Mouse (Mus musculus) layer of hippocampus, adult 2 months (tissue): ENCODE measurements around the gene Tnpo1. TPM values are rescaled to one million over a fixed set of nuclear protein-coding genes. Genes with fewer than 3 reads are reported as not detected.

Experiments used
- DNase-seq, 2 experiments: peaks; one replicate each; pipeline ENCODE4 v3.0.0; 2022; ENCODE audit warnings: low spot score in 2 of 2
- H3K27ac ChIP-seq: fragments of 200-600 bp; 2 replicates; pipeline ENCODE4 v1.8.1; 2022
- H3K4me3 ChIP-seq: fragments of 200-600 bp; 2 replicates; pipeline ENCODE4 v1.8.1; 2022; ENCODE audit warnings: mild to moderate bottlenecking
- CTCF ChIP-seq: fragments of 200-600 bp; conservative IDR thresholded peaks from 2 replicates; pipeline ENCODE4 v1.8.1; 2022; ENCODE audit warnings: antibody characterized with exemption, mild to moderate bottlenecking, moderate library complexity
- long read RNA-seq, 2 experiments: library from polyadenylated mRNA; stranded (forward); transcript quantifications; one replicate each; pipeline ENCODE4 v2.0.0; 2021; ENCODE audit warnings: borderline mapping rate in 2 of 2
- total RNA-seq, 2 experiments: library from RNA; stranded (reverse); gene quantifications; 2 replicates each; pipeline ENCODE4 v1.2.3; 2021

Tnpo1 gene
- total RNA-seq = 10 to 100 TPM; 61.7 to 68.5 TPM
- long read RNA-seq, experiment 1, partial matches to known transcripts = 1 of 7 reads
- long read RNA-seq, experiment 1, other reads (novel, unspliced or antisense) = 6 of 7 reads
- long read RNA-seq, experiment 2, partial matches to known transcripts = 12 of 16 reads
- long read RNA-seq, experiment 2, other reads (novel, unspliced or antisense) = 4 of 16 reads

GRCm38 (mm10) chr13:98926213-98926957 is at the start of gene Tnpo1:
Gene Tnpo1, minus strand, starts transcription at chr13:98926384.
- peak within 1 kb of the TSS; percentile 72 for H3K4me3 ChIP-seq
- peak within 1 kb of the TSS; percentile 99 for H3K27ac ChIP-seq
- DNase-seq = peak; percentile 91 to 94
- TF ChIP-seq CTCF = no peak

DNA sequence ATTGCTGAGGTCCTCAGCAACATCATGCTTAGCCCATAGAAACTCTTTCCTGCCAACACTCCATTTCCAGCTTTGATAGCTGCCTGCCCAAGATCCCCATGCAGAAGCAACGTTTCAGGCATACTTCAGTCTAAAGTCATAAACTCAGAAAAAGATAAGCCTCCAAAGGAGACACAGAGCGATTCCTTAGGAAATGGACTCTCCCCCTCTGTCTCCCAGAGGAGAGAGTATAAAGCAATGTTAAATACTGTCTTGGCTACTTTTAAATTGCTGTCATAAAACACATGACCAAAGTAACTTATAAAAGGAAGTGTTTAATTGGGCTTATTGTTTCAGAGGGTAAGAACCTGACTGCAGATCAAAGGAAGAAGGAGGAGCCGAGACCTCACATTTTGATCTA is 45.9 kb upstream of the Tnpo1 start:
- Histone ChIP-seq H3K4me3 (no peak overlapping the region), H3K27ac (no peak overlapping the region)
- TF ChIP-seq CTCF = no peak
- DNase-seq = no peak

- TF ChIP-seq CTCF = no peak
- Histone ChIP-seq H3K4me3 (no peak overlapping the region), H3K27ac (no peak overlapping the region)
- DNase-seq = no peak
Observed at GRCm38 (mm10) chr13:98971641-98972040, 45.5 kb upstream of the Tnpo1 start.

DNA sequence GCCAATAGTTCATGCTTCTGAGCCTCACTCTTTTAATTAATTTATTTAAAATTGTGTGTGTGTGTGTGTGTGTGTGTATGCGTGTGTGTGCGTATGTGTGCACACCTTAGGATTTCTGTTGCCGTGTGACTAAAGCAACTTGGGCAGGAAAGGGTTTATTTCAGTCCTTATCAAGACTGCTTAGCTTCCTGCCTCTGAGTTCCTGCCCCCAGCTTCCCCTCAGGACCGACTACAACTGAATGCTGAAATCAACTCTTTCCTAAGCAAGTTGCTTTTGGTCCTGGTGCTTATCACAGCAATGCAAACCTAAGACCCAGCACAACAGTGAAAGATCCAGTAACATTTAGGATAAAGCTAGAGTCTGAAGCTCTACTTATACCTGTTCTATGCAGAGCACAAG is 42.3 kb upstream of the Tnpo1 start:
- no peak for DNase-seq
- no peak for TF ChIP-seq CTCF
- Histone ChIP-seq H3K4me3 (no peak overlapping the region), H3K27ac (no peak overlapping the region)

DNA sequence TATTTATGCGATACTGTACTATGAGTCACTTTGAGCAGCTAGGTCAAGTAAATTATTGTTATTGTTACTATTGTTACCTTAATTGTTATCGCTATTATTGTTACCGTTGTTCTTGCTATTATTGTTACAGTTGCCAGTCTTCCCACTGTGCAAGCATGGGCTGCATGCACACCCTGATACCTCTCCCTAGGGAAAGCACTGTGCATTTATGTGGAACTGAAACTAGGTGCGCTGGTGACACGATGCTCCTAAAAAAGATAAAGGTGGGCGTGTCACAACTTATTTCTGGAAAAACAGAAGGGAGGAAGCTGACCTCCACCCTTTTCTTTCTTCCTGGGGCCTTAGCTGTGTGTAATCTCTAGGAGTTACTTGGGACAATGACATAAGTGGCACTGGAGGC is 41.8 kb upstream of the Tnpo1 start:
- DNase-seq = no peak
- Histone ChIP-seq H3K4me3 (no peak overlapping the region), H3K27ac (no peak overlapping the region)
- TF ChIP-seq CTCF = no peak

GRCm38 (mm10) chr13:98966583-98966982 is 40.4 kb upstream of the Tnpo1 start:
- Histone ChIP-seq H3K27ac (no peak overlapping the region), H3K4me3 (no peak overlapping the region)
- TF ChIP-seq CTCF = no peak
- DNase-seq = no peak

DNA sequence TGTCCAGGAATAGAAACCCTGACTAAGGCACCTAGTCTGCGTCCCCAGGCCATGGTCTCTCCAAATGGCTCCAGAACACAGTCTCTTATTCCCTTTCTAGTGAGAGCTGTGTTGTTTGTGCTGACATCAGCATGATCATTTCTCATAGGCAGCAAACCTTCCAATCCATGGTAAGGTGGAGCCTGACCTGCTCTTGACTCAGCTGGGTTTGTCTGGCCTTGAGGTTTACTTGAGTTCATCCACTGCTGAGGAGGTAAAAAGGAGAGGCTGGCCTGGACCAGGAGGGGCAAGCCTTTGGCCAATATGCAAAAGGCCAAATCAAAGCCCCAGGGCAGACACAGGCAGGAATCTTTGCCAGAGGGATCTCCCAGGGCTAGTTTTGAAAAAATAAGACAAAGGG is 37.4 kb upstream of the Tnpo1 start:
- no peak overlapping the region for H3K27ac ChIP-seq
- DNase-seq = no peak
- no peak overlapping the region for H3K4me3 ChIP-seq
- TF ChIP-seq CTCF = no peak

- DNase-seq = no peak
- no peak for TF ChIP-seq CTCF
- H3K4me3 ChIP-seq = no peak overlapping the region
- H3K27ac ChIP-seq = no peak overlapping the region
Observed at GRCm38 (mm10) chr13:98958177-98958576, 32.0 kb upstream of the Tnpo1 start.

GRCm38 (mm10) chr13:98956209-98956608 is 30.0 kb upstream of the Tnpo1 start:
- no peak for TF ChIP-seq CTCF
- H3K4me3 ChIP-seq = no peak overlapping the region
- DNase-seq = no peak
- no peak overlapping the region for H3K27ac ChIP-seq

GRCm38 (mm10) chr13:98955676-98956075 is 29.5 kb upstream of the Tnpo1 start:
- no peak overlapping the region for H3K27ac ChIP-seq
- no peak for DNase-seq
- no peak for TF ChIP-seq CTCF
- no peak overlapping the region for H3K4me3 ChIP-seq

- no peak overlapping the region for H3K4me3 ChIP-seq
- no peak overlapping the region for H3K27ac ChIP-seq
- no peak for TF ChIP-seq CTCF
- no peak for DNase-seq
Observed at GRCm38 (mm10) chr13:98955226-98955625, 29.0 kb upstream of the Tnpo1 start.

DNA sequence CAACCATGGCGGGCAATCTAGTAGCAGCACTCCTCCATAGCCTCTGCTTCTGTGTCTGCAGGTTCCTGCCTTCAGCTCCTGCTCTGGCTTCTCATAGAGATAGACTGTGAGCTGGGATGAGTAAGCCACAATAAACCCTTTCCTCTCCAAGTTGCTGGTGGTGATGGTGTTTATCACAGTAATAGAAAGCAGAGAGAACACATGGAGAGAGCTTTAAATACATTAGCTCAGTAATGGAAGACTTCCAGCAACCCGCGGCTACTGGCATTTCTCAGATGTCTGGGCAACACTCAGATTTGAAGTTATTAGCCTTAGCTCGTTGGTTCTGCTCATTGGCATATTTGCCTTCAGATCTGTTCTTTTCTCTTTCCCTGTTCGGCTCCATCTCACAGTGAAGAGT is 27.6 kb upstream of the Tnpo1 start:
- no peak for TF ChIP-seq CTCF
- DNase-seq = peak in 1 of 2 experiments; percentile 33
- Histone ChIP-seq H3K27ac (no peak overlapping the region), H3K4me3 (no peak overlapping the region)

DNA sequence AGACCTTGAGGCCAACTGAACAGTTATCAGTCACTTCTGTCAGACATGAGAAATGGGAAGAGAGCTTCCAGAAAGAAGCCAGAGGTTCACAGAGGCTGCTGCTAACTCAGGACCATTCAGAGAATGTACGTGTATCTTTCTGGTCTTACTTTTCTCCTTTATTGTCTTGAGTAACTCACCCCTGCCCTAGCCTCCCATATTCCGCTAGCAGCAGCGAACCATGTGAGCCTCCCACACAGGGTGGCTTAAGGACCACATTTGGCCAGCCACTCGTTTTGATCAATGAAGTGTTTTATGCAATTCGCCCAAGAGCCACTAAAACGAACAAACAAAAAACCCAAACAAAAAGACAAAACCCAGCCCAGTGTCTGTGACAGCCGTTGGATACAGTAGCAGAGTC is 25.8 kb upstream of the Tnpo1 start:
- no peak overlapping the region for H3K27ac ChIP-seq
- no peak for TF ChIP-seq CTCF
- H3K4me3 ChIP-seq = no peak overlapping the region
- no peak for DNase-seq

- no peak for DNase-seq
- Histone ChIP-seq H3K4me3 (no peak overlapping the region), H3K27ac (no peak overlapping the region)
- no peak for TF ChIP-seq CTCF
Observed at GRCm38 (mm10) chr13:98948146-98948545, 22.0 kb upstream of the Tnpo1 start.
